Mouse (Mus musculus) neural tube, embryonic 11.5 days (tissue): ENCODE results near the gene Dync1i1. TPM values are rescaled to one million over a fixed set of nuclear protein-coding genes. Genes with fewer than 3 reads are reported as not detected.

Experiments used
- ATAC-seq: fragments of 200-750 bp; cut with Nextera tagmentation; 2 replicates; pipeline ENCODE4 v1.8.0; 2017; ENCODE audit warnings: moderate number of reproducible peaks, mild to moderate bottlenecking, moderate TSS enrichment, moderate library complexity; ENCODE audit not compliant: insufficient read depth, low FRiP score, low TSS enrichment
- DNase-seq: peaks from one replicate; pipeline ENCODE4 v3.0.0-alpha.2; 2015; ENCODE audit warnings: low spot score
- H3K27ac ChIP-seq: fragments of 300-500 bp; sonication (generic); 2 replicates; pipeline ENCODE4 v1.5.1; 2014; ENCODE audit warnings: low read depth, mild to moderate bottlenecking, low read length
- H3K27me3 ChIP-seq: fragments of 300-500 bp; sonication (generic); 2 replicates; pipeline ENCODE4 v1.6.1; 2014; ENCODE audit warnings: mild to moderate bottlenecking, low read length, mixed read lengths; ENCODE audit not compliant: control insufficient read depth, insufficient read depth
- H3K36me3 ChIP-seq: fragments of 300-500 bp; sonication (generic); 2 replicates; pipeline ENCODE4 v1.6.1; 2014; ENCODE audit warnings: mild to moderate bottlenecking, low read length, moderate library complexity, mixed read lengths; ENCODE audit not compliant: control insufficient read depth, insufficient read depth
- H3K4me1 ChIP-seq: fragments of 300-500 bp; sonication (generic); 2 replicates; pipeline ENCODE4 v1.6.1; 2014; ENCODE audit warnings: low read length, mixed read lengths; ENCODE audit not compliant: control insufficient read depth, insufficient read depth
- H3K4me2 ChIP-seq: fragments of 300-500 bp; sonication (generic); 2 replicates; pipeline ENCODE4 v1.6.1; 2014; ENCODE audit warnings: low read depth, mild to moderate bottlenecking, moderate library complexity
- H3K4me3 ChIP-seq: fragments of 300-500 bp; sonication (generic); 2 replicates; pipeline ENCODE4 v1.5.1; 2014; ENCODE audit warnings: low read depth, low read length
- H3K9ac ChIP-seq: fragments of 300-500 bp; sonication (generic); 2 replicates; pipeline ENCODE4 v1.6.1; 2014; ENCODE audit warnings: mild to moderate bottlenecking, low read length
- H3K9me3 ChIP-seq: fragments of 300-500 bp; sonication (generic); 2 replicates; pipeline ENCODE4 v1.6.1; 2016; ENCODE audit warnings: low read length; ENCODE audit not compliant: control insufficient read depth
- WGBS: fragments of 180-500 bp; shearing (Covaris S2); extraction: QIAGEN DNeasy Blood & Tissue Kit; methylation state at CpG from one replicate; pipeline ENCODE4 v1.1.7; 2014; 5-methylcytosine and 5-hydroxymethylcytosine counted together
- polyA plus RNA-seq: library from polyadenylated mRNA; unstranded; fragments of >200 nt; fragmentation: Nextera tagmentation; extraction: Ambion mirVana; gene quantifications from 2 replicates; pipeline ENCODE4 v1.2.1, GENCODE M21; 2014

The Dync1i1 gene
- polyA plus RNA-seq, 1 experiment from 2014 or later = 11.5 TPM

DNA sequence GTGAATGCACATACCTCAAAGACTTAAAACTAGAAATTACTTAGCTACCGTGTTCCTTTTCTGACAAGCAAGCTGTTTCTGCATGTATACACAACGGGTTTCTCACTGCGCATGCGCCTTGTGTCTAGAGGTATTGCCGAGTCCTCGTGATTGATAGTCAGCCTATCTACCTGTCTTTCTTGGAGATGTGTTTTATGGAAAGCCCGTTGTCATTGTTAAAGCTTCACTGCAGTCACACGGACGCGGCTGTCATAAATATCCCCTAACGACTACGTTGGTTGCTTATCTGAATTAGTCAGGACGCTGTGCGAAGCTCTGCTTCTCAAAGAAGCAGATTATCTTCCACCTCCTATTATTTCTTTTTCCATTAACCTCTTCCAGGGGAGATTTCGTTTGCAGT lies 290.2 kb downstream of the Dync1i1 start:
- H3K4me1 ChIP-seq = no peaks in the 10 kb centered on the region
- DNase-seq = no peak
- no peaks in the 10 kb centered on the region for H3K9me3 ChIP-seq
- H3K4me2 ChIP-seq = no peak overlapping the region
- ATAC-seq = no peak
- H3K36me3 ChIP-seq = no peaks in the 10 kb centered on the region
- H3K9ac ChIP-seq = no peak overlapping the region
- 77% methylated on average over 15 of the region's 15 CpGs for WGBS
- no peak overlapping the region for H3K4me3 ChIP-seq
- no peaks in the 10 kb centered on the region for H3K27me3 ChIP-seq
- no peak overlapping the region for H3K27ac ChIP-seq

DNA sequence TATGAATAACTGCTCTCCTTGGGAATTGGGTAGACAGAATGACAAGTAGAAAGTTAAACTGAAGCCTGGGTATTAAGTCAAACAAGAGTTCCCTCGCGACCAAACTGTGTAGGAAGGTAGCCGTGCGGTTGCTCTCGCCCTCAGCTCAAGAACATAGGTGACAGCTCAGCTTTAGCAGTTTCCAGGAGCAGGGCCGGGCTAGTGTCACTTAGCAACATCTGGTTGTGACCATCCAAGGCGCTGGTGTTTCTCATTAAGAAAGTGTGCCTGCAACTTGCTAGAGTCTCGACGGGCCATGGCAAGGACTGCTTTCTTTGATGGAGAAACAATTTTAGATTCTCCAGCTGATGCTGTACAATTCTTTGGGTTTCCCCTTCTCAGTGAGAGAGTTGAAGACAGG lies 291.5 kb downstream of the Dync1i1 start:
- Histone ChIP-seq H3K4me2 (no peak overlapping the region), H3K27me3 (no peaks in the 10 kb centered on the region), H3K36me3 (no peaks in the 10 kb centered on the region), H3K9ac (no peak overlapping the region), H3K9me3 (no peaks in the 10 kb centered on the region), H3K4me1 (no peaks in the 10 kb centered on the region), H3K4me3 (no peak overlapping the region), H3K27ac (no peak overlapping the region)
- 58% methylated on average over 9 of the region's 9 CpGs for WGBS
- DNase-seq (no peak), ATAC-seq (no peak)

DNA sequence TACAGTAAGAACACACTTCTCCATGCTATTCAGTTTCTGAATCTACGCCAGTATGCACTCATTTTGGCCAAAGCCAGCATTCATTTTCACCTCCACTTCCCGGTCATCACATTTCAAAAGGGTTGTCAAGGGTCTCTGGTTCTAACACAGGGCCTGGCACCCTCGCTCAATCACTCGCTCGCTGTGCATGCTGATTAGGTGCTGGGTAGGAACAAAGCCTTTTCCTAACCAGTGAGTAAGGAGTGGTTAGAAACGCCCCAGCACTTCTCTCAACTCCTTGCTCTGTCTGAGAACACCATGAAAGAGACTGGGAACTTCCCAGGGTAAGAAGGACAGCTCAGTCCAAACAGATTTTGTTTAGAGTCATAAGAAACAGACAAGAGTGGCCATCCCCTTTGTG lies 298.5 kb downstream of the Dync1i1 start:
- no peak overlapping the region for H3K9ac ChIP-seq
- WGBS = 43% methylated on average over 6 of the region's 6 CpGs
- no peak overlapping the region for H3K4me2 ChIP-seq
- no peak for DNase-seq
- H3K9me3 ChIP-seq = no peaks in the 10 kb centered on the region
- no peak overlapping the region for H3K27ac ChIP-seq
- H3K27me3 ChIP-seq = no peaks in the 10 kb centered on the region
- no peaks in the 10 kb centered on the region for H3K36me3 ChIP-seq
- H3K4me1 ChIP-seq = no peaks in the 10 kb centered on the region
- ATAC-seq = no peak
- H3K4me3 ChIP-seq = no peak overlapping the region

- no peak for ATAC-seq
- DNase-seq = no peak
These were observed 302.2 kb downstream of the Dync1i1 start for GRCm38 (mm10) chr6:6027664-6028063.

DNA sequence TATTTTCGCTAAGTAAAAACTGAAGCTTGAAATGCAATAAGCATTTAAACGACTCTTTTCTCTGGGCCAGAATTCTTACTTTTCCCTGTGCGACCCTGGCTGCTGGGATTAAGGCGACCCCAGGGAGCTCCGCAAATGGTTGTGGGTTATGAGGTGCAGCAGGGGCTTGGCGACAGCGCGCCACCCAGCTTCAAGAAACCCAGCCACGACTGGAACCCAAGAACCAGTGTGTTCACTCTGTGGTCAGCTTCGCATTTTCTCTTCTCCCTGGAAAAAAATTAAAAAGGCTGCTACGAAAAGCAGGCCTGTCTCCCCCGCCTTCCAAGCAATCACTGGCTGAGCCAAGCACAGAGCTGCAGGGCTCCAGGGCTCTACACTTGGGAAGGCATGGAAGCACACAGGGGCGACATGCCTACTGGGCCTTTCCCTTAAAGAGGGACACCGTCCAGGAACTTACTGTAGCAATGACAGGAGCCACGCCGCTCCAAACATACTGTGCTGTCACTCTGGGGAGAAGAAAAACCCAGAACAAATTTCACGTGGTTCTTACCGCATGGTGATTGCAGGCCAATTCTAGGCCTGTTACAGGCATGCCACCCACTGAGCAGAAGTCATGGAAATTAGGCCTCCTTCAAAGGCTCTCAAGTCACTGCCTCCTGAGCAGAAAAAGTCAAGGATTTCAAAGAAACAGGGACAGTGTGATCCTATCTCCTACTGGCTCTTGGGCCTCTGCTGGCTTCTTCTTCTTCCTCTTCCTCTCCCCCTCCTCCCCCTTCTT lies 313.5 kb downstream of the Dync1i1 start:
- Histone ChIP-seq H3K4me3 (no peak overlapping the region), H3K9ac (no peak overlapping the region), H3K4me1 (no peaks in the 10 kb centered on the region), H3K27ac (no peak overlapping the region), H3K36me3 (no peaks in the 10 kb centered on the region), H3K4me2 (no peak overlapping the region), H3K9me3 (no peaks in the 10 kb centered on the region), H3K27me3 (no peaks in the 10 kb centered on the region)
- ATAC-seq (no peak), DNase-seq (no peak)
- 34% methylated on average over 18 of the region's 18 CpGs for WGBS

More at GRCm38 (mm10) chr6:6027664-6028063, 302.2 kb downstream of the Dync1i1 start:
- Histone ChIP-seq H3K27ac (no peak overlapping the region), H3K4me2 (no peak overlapping the region), H3K9ac (no peak overlapping the region), H3K4me3 (no peak overlapping the region), H3K27me3 (no peaks in the 10 kb centered on the region), H3K36me3 (no peaks in the 10 kb centered on the region), H3K9me3 (no peaks in the 10 kb centered on the region), H3K4me1 (no peaks in the 10 kb centered on the region)
- 94% methylated on average over 6 of the region's 6 CpGs for WGBS

DNA sequence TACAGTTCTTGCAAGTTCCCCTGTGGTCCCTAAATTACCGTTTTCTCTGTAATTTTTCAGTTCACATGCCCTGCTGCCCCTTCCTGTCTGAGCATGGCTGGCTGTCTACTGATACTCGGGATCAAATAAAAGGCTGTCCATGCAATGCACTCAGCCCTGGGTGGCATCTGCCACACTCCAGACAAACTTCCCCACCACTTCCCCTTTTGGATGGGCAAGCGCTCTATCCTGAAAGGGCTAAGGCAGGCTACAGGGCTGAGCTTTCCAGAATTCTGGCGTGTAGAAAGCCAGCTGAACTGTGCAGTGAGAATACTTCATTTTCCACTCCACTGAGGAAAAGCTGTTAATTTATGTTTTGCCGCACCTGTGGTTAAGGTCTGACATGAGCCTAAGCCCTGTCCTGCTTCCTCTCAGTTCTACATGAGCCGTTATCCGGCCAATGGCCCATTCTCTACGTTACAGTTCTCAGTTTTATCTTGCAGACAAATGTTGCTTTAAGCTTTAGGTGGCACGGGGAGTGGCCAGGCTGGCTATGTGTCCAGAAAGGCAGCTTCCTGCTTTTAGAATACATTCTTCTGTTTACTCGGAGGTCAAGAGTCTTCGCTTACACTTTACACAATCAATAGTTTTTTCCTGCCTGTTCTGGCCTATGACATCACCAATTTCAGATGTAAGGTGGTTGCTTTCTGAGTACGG lies 321.4 kb downstream of the Dync1i1 start:
- no peak overlapping the region for H3K4me2 ChIP-seq
- no peak for DNase-seq
- no peak overlapping the region for H3K9ac ChIP-seq
- H3K27ac ChIP-seq = no peak overlapping the region
- H3K9me3 ChIP-seq = no peaks in the 10 kb centered on the region
- no peaks in the 10 kb centered on the region for H3K4me1 ChIP-seq
- H3K4me3 ChIP-seq = no peak overlapping the region
- 86% methylated on average over 12 of the region's 12 CpGs for WGBS
- no peaks in the 10 kb centered on the region for H3K36me3 ChIP-seq
- no peaks in the 10 kb centered on the region for H3K27me3 ChIP-seq
- no peak for ATAC-seq

DNA sequence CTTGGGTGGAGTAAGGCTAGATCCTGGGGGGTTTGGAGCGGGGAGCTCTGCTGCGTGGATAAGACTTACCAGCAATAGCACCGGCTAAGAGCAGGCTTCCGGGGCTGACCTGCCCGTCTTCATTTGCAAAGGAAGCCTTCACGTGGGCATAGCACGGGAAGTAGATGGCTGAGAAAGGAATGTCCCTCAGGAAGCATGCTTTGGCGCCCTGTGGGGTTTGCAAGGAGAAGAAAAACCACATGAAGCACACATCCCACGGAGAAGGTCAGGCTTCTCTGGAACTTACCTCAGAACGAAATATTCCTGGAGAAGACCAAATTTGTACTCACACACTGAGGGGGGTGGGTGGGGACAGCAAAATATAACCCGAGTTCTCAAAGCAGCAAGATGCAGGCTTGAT lies 327.3 kb downstream of the Dync1i1 start:
- Histone ChIP-seq H3K4me3 (no peak overlapping the region), H3K27me3 (no peaks in the 10 kb centered on the region), H3K27ac (no peak overlapping the region), H3K9ac (no peak overlapping the region), H3K9me3 (no peaks in the 10 kb centered on the region), H3K36me3 (no peaks in the 10 kb centered on the region), H3K4me1 (no peaks in the 10 kb centered on the region), H3K4me2 (no peak overlapping the region)
- DNase-seq (no peak), ATAC-seq (no peak)
- WGBS = 69% methylated on average over 11 of the region's 11 CpGs

DNA sequence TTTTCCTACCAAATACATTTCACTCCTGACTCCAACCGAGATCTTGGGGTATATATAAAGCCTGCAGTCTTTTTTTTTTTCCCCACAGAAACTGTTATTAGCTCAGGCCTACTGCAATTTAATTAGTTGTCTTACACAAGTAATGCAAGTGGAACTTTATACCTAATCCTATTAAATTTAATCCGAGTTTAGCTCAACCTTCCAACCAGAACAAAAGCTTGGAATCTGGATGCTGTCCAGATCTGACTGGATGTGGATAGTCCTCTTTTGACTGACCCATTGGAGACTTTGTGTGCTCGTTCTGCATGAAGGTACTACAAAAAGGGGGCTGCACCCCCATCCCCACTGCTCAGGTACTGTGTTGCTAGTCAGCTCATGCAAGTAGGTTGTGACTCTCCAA lies 328.5 kb downstream of the Dync1i1 start:
- Histone ChIP-seq H3K9me3 (no peaks in the 10 kb centered on the region), H3K36me3 (no peaks in the 10 kb centered on the region), H3K27me3 (no peaks in the 10 kb centered on the region), H3K4me3 (no peak overlapping the region), H3K9ac (no peak overlapping the region), H3K4me1 (0 out of 2 replicates have a peak, but pooled peaks cover 3% of the 10 kb centered on the region), H3K27ac (no peak overlapping the region), H3K4me2 (no peak overlapping the region)
- 86% methylated on average over 3 of the region's 3 CpGs for WGBS
- no peak for DNase-seq
- no peak for ATAC-seq

GRCm38 (mm10) chr6:6058548-6058947 lies 333.1 kb downstream of the Dync1i1 start:
- no peak for ATAC-seq

More at GRCm38 (mm10) chr6:6058548-6058947, 333.1 kb downstream of the Dync1i1 start:
- Histone ChIP-seq H3K4me3 (no peak overlapping the region), H3K36me3 (no peaks in the 10 kb centered on the region), H3K27me3 (no peaks in the 10 kb centered on the region), H3K27ac (no peak overlapping the region), H3K9ac (no peak overlapping the region), H3K4me2 (no peak overlapping the region), H3K9me3 (no peaks in the 10 kb centered on the region), H3K4me1 (0 out of 2 replicates have a peak, but pooled peaks cover 3% of the 10 kb centered on the region)
- no peak for DNase-seq
- WGBS = 50% methylated on average over 3 of the region's 3 CpGs
